Mouse (Mus musculus) hindbrain, embryonic 16.5 days (tissue): ENCODE results near the gene Zfp827. TPM values are rescaled to one million over a fixed set of nuclear protein-coding genes. Genes with fewer than 3 reads are reported as not detected.
A peak's percentile ranks its signal among the peaks of the same experiment; 100 is the strongest.

Experiments used
- ATAC-seq: fragments of 200-750 bp; cut with Nextera tagmentation; 2 replicates; pipeline ENCODE4 v1.8.0; 2017; ENCODE audit warnings: moderate TSS enrichment, moderate library complexity
- H3K27ac ChIP-seq: fragments of 300-500 bp; sonication (generic); 2 replicates; pipeline ENCODE4 v1.5.1; 2014; ENCODE audit warnings: low read depth, mild to moderate bottlenecking, control low read depth, low read length, moderate library complexity
- H3K27me3 ChIP-seq: fragments of 300-500 bp; sonication (generic); replicated peaks from 2 replicates; pipeline ENCODE4 v1.6.1; 2014; ENCODE audit warnings: low read length; ENCODE audit not compliant: control insufficient read depth, insufficient read depth
- H3K36me3 ChIP-seq: fragments of 300-500 bp; sonication (generic); 2 replicates; pipeline ENCODE4 v1.6.1; 2014; ENCODE audit warnings: mild to moderate bottlenecking, low read length, moderate library complexity, mixed read lengths; ENCODE audit not compliant: control insufficient read depth, insufficient read depth
- H3K4me1 ChIP-seq: fragments of 300-500 bp; sonication (generic); 2 replicates; pipeline ENCODE4 v1.6.1; 2014; ENCODE audit warnings: low read depth, low read length; ENCODE audit not compliant: control insufficient read depth, insufficient read depth
- H3K4me2 ChIP-seq: fragments of 300-500 bp; sonication (generic); 2 replicates; pipeline ENCODE4 v1.6.1; 2014; ENCODE audit warnings: mild to moderate bottlenecking, low read length, control low read depth, moderate library complexity
- H3K4me3 ChIP-seq: fragments of 300-500 bp; sonication (generic); 2 replicates; pipeline ENCODE4 v1.5.1; 2014; ENCODE audit warnings: mild to moderate bottlenecking, low read length, control low read depth, moderate library complexity
- H3K9ac ChIP-seq: fragments of 300-500 bp; sonication (generic); 2 replicates; pipeline ENCODE4 v1.6.1; 2014; ENCODE audit warnings: low read depth, mild to moderate bottlenecking, control low read depth, low read length, moderate library complexity
- H3K9me3 ChIP-seq: fragments of 300-500 bp; sonication (generic); 2 replicates; pipeline ENCODE4 v1.6.1; 2014; ENCODE audit warnings: mild to moderate bottlenecking, low read length, moderate library complexity; ENCODE audit not compliant: control insufficient read depth
- WGBS: fragments of 180-500 bp; shearing (Covaris S2); extraction: QIAGEN DNeasy Blood & Tissue Kit; methylation state at CpG from one replicate; pipeline ENCODE4 v1.1.7; 2014; 5-methylcytosine and 5-hydroxymethylcytosine counted together
- polyA plus RNA-seq: library from polyadenylated mRNA; unstranded; fragments of >200 nt; fragmentation: Nextera tagmentation; extraction: Ambion mirVana; gene quantifications from 2 replicates; pipeline ENCODE4 v1.2.1, GENCODE M21; 2015

The Zfp827 gene
- polyA plus RNA-seq, 1 experiment from 2014 or later, result 9.2 TPM

- Histone ChIP-seq H3K27me3 (no peaks in the 10 kb centered on the region), H3K27ac (peak overlapping the region; percentile 31; the same call in 1 of the 2 replicates), H3K4me1 (peaks cover 31% of the 10 kb centered on the region), H3K36me3 (no peaks in the 10 kb centered on the region), H3K9me3 (no peaks in the 10 kb centered on the region), H3K4me3 (no peak overlapping the region), H3K4me2 (no peak overlapping the region), H3K9ac (0 out of 2 replicates have a peak overlapping the region, but pooled peaks have one; percentile 7)
- 48% methylated on average over 3 of the region's 3 CpGs for WGBS
- ATAC-seq, result peak; percentile 31
These were observed 50.9 kb downstream of the Zfp827 start for GRCm38 (mm10) chr8:79079196-79079561.

DNA sequence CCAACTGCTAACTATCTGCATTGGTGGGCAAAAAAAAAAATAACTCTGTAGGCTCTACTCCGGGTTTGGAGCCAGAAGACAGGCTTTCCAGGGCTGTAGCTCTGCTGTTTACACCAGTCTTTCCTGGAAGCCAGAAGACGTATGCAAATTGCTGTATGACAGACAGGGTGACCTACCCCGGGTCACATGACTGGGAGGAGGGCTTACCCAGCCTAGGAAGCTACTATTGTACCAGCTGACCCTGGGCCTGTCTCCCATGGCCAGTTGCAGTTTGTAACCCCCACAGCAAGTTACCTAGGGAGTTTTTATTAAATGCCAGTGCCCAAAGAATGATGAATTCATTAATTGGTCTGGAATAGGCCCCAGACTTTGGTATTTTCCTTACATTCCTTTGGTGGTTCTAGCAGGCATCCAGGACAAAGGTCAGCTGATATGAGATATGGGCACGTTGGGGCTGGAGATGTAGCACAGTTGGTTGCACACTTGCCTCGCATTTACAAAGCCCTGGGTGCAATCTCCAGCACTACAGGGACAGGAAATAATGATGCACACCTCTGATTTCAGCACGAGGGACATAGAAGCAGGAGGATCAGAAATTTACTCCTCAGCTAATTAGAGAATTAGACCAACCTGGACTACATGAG, 52.0 kb downstream of the Zfp827 start:
- ATAC-seq, result no peak
- Histone ChIP-seq H3K9me3 (no peaks in the 10 kb centered on the region), H3K9ac (no peak overlapping the region), H3K36me3 (no peaks in the 10 kb centered on the region), H3K27me3 (no peaks in the 10 kb centered on the region), H3K4me2 (no peak overlapping the region), H3K4me3 (no peak overlapping the region), H3K27ac (peak overlapping the region; percentile 42; the same call in 1 of the 2 replicates), H3K4me1 (peaks cover 31% of the 10 kb centered on the region)
- 62% methylated on average over 6 of the region's 6 CpGs for whole genome bisulfite sequencing

- Histone ChIP-seq H3K27me3 (no peaks in the 10 kb centered on the region), H3K4me3 (no peak overlapping the region), H3K36me3 (no peaks in the 10 kb centered on the region), H3K4me2 (no peak overlapping the region), H3K27ac (peak overlapping the region; percentile 25; the same call in 1 of the 2 replicates), H3K4me1 (peaks cover 31% of the 10 kb centered on the region), H3K9ac (no peak overlapping the region), H3K9me3 (no peaks in the 10 kb centered on the region)
- ATAC-seq, result no peak
- 79% methylated on average over 4 of the region's 4 CpGs for WGBS
These were observed 53.1 kb downstream of the Zfp827 start for GRCm38 (mm10) chr8:79081333-79081732.

- Histone ChIP-seq H3K27ac (0 out of 2 replicates have a peak overlapping the region, but pooled peaks have one; percentile 25), H3K4me3 (no peak overlapping the region), H3K27me3 (no peaks in the 10 kb centered on the region), H3K9ac (no peak overlapping the region), H3K4me1 (peaks cover 31% of the 10 kb centered on the region), H3K36me3 (no peaks in the 10 kb centered on the region), H3K4me2 (no peak overlapping the region), H3K9me3 (no peaks in the 10 kb centered on the region)
- 65% methylated on average over 10 of the region's 10 CpGs for WGBS
- peak; percentile 51 for ATAC-seq
These were observed 53.7 kb downstream of the Zfp827 start for GRCm38 (mm10) chr8:79081955-79082354.

DNA sequence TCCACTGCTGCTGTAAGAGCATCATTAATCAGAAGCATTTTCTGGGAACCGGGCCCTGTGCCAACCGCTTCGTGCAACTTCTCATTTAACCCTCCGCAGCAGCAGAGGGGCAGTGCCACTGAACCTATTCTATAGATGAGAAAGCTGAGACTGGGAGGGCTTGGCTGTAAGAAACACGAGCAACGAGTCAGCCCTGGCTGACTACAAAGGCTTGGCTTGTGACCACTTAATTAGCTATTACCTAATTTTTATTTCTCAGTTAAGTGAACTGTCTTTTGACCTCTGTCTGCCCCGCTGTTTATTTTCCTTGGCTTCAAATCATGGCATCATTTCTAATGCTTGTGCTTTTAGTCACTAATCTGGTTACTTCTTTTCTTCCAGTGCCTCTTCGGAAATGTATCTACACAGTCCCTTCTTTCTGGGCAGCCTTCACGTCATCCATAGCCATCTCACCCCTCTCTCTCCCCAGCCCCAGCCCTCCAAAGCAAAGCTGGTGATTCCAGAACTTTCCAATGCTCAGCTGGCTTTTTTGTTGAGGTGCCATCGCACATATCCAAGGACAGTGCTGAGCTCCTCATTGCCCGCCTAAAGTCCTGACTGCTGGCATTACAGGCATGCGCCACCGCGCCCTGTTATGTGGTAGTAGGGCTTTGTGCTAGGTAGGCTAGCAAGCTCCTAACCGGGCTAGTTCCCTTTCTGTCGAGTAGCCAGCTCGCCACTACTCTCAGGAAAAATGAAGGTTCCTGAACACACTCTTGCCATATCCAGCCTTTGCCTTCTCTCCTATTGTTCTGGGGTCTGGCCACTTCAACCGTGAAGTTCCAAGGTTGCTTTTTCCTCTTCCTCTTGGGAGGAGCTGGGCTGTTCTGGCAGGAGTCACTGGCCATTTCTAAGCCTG, 55.5 kb downstream of the Zfp827 start:
- Histone ChIP-seq H3K27ac (peak overlapping the region; percentile 21; the same call in 1 of the 2 replicates), H3K36me3 (no peaks in the 10 kb centered on the region), H3K9me3 (no peaks in the 10 kb centered on the region), H3K4me1 (peaks cover 20% of the 10 kb centered on the region), H3K4me2 (no peak overlapping the region), H3K9ac (no peak overlapping the region), H3K4me3 (no peak overlapping the region), H3K27me3 (no peaks in the 10 kb centered on the region)
- WGBS, result 68% methylated on average over 18 of the region's 18 CpGs
- no peak for ATAC-seq

- Histone ChIP-seq H3K36me3 (no peaks in the 10 kb centered on the region), H3K9me3 (no peaks in the 10 kb centered on the region), H3K27me3 (no peaks in the 10 kb centered on the region), H3K4me2 (no peak overlapping the region), H3K27ac (0 out of 2 replicates have a peak overlapping the region, but pooled peaks have one; percentile 21), H3K4me3 (no peak overlapping the region), H3K4me1 (peaks cover 14% of the 10 kb centered on the region), H3K9ac (no peak overlapping the region)
- ATAC-seq, result no peak
- 89% methylated on average over 3 of the region's 3 CpGs for WGBS
These were observed 56.2 kb downstream of the Zfp827 start for GRCm38 (mm10) chr8:79084359-79084820.

DNA sequence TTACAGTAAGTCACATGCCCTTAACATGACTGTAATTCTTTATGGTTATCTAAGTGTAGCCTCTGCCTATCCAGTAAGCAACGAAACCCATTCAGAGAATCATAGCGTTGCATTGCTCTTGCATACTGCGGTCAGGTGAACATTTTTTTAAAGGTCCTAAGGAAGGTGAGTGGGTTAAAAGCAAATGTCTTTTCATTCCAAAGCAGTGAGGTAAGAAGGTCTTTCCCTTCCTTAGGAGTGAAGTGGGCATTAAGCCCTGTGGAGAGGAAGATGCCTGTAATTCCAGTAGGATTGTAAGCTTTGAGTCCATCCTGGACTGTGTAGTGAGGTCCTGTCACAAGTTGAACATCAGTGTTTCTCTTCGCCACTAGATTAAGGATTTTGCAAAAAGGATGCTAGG, 66.2 kb downstream of the Zfp827 start:
- no peak overlapping the region for H3K27ac ChIP-seq
- no peaks in the 10 kb centered on the region for H3K4me1 ChIP-seq
- H3K4me3 ChIP-seq, result no peak overlapping the region
- WGBS, result 97% methylated on average over 4 of the region's 4 CpGs
- no peak overlapping the region for H3K4me2 ChIP-seq
- ATAC-seq, result no peak
- H3K9me3 ChIP-seq, result no peaks in the 10 kb centered on the region
- no peak overlapping the region for H3K9ac ChIP-seq
- H3K27me3 ChIP-seq, result no peaks in the 10 kb centered on the region
- 0 out of 2 replicates have a peak, but pooled peaks cover 2% of the 10 kb centered on the region for H3K36me3 ChIP-seq

- 0 out of 2 replicates have a peak, but pooled peaks cover 2% of the 10 kb centered on the region for H3K36me3 ChIP-seq
- H3K27me3 ChIP-seq, result no peaks in the 10 kb centered on the region
- H3K9ac ChIP-seq, result no peak overlapping the region
- H3K4me1 ChIP-seq, result no peaks in the 10 kb centered on the region
- H3K9me3 ChIP-seq, result no peaks in the 10 kb centered on the region
- no peak for ATAC-seq
- no peak overlapping the region for H3K4me2 ChIP-seq
- 88% methylated on average over 7 of the region's 7 CpGs for WGBS
- no peak overlapping the region for H3K4me3 ChIP-seq
- no peak overlapping the region for H3K27ac ChIP-seq
These were observed 66.9 kb downstream of the Zfp827 start for GRCm38 (mm10) chr8:79095162-79095561.

- Histone ChIP-seq H3K36me3 (0 out of 2 replicates have a peak, but pooled peaks cover 1% of the 10 kb centered on the region), H3K27me3 (no peaks in the 10 kb centered on the region), H3K27ac (no peak overlapping the region), H3K9ac (no peak overlapping the region), H3K4me3 (no peak overlapping the region), H3K4me1 (no peaks in the 10 kb centered on the region), H3K4me2 (no peak overlapping the region), H3K9me3 (no peaks in the 10 kb centered on the region)
- no peak for ATAC-seq
- WGBS, result 45% methylated on average over 11 of the region's 11 CpGs
These were observed 68.7 kb downstream of the Zfp827 start for GRCm38 (mm10) chr8:79096970-79097369.
